Mouse (Mus musculus) bone marrow macrophage, adult 2 months (primary cell): Measurements from ENCODE around the gene Sstr2.

ENCODE experiments used
- CTCF ChIP-seq: IDR thresholded peaks from 2 replicates; pipeline ENCODE4 v1.5.1; 2012; ENCODE audit warnings: low read depth, mild to moderate bottlenecking, low read length, moderate library complexity
- POLR2A ChIP-seq: IDR thresholded peaks from 2 replicates; pipeline ENCODE4 v1.6.1; 2012; ENCODE audit warnings: mild to moderate bottlenecking, low read depth, low read length, borderline replicate concordance

DNA sequence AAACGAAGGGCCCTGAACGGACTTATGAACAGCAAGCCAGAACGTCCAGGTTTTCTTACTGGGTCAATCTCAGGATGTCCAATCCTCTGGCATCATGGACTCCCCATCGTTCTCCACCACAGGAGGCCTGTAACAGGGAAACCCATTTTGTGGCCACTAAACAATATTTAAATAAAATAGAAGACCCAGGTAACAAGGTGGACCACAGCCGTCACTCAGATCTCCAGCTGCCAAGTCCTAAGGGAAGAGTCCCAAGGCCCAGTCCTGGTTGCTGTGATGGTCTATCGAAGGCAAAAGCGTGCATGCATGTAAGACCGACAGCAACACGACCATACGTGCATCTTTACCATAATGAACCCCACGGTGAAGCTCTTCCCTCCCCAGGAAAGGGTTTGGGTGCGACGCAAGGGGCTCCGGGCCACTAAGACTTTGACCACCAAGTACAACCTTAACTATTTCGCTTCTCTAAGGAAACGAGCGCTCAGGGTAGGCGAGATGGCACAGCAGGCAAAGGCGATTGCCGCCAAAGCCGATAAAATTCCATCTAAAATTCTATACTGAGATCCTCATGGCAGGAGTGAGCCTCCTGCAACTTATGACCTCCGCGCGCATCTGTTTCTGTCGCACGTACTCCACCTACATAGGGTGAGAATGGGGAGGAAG is 29.7 kb downstream of the Sstr2 start, which contains the start of gene Cog1:
- TF ChIP-seq CTCF = no peak; the same call in 1 of the 2 replicates
- TF ChIP-seq POLR2A = no peak
